Mouse (Mus musculus): ENCODE measurements around the gene Enho. TPM values are rescaled to one million over a fixed set of nuclear protein-coding genes. Genes with fewer than 3 reads are reported as not detected.
A peak's percentile ranks its signal among the peaks of the same experiment; 100 is the strongest.

The Enho gene
- total and polyA plus RNA-seq, 3 experiments = 0.17 to 0.59 TPM; not detected in 1

DNA sequence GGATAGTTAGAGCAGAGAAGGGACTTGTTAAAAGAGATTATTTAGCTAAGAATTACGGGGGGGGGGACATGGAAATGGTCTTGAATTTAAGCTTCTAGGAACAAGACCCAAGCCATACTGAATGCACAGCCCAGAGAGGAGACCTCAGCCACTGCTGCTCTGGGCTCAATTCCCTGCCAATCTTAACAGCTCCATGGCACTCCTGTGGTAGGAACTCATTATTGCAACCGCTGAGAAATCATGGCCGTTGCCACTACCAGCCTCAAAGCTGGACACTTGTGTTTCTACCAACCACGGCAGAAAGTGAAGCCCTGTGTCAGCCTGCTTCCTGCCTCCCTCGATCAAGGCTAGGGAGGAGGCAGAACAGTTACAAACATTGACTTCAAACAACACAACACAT is 5.4 kb upstream of the Enho start:
- dilution Hi-C loops (cut with MboI; ENCODE audit: extremely low pct_ligation_motif_present, extremely low pct_unique_long_range_greater_than_20kb, low sequenced_read_pairs) = no loop called here
- no peak overlapping the region for H3K9ac ChIP-seq (ENCODE audit: insufficient read depth, low read depth)
- in situ Hi-C loops (cut with MboI; ENCODE audit: low pct_ligation_motif_present, low pct_unique_long_range_greater_than_20kb, low sequenced_read_pairs) = no loop called here

DNA sequence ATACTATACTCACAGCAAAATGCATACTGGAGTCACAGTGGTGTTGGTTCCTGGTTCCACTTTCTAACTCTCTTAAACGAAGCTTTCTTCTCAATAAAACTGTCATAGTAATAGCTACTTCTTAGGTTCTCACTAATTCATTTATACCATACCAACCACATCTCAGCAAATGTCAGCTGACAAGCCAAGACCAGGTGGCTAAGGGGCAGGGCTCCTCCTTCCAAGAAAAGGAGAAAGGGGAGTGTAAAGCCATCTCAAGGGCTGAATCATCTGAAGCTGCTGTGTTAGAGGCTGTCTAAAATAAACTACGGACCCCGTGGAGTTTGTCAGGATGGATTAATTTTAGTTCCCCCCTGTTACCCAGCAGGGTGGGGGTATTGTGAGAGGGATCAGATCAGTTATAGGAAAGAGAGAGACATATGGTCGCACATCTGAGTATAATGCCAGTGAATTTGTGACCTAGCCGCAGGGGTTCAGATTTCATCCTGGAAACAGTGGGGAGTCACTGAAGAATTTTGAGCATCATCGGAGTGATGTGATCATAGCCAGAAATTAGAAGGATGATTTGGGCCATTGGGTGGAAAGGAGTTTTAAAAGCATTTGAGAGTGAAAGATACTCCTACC is 1.2 kb upstream of the Enho start:
- Histone ChIP-seq H3K79me2 (replicated peaks; ENCODE audit: control insufficient read depth, extremely low read depth, insufficient read depth, poor library complexity, severe bottlenecking) (no peaks in the 10 kb centered on the region), H3K4me2 (ENCODE audit: insufficient read depth, low read depth, poor library complexity, severe bottlenecking) (no peak overlapping the region), H3K27me3 (replicated peaks) (peaks cover 60% of the 10 kb centered on the region), H3K9me3 (replicated peaks; ENCODE audit: low read length) (peaks cover 21% of the 10 kb centered on the region), H3K9ac (ENCODE audit: insufficient read depth, low read depth) (no peak overlapping the region), H3K36me3 (replicated peaks in 1 of 2; ENCODE audit: control insufficient read depth in 1 of 2, insufficient read depth in 1 of 2, low read length in 1 of 2) (no peaks in the 10 kb centered on the region), H3K27ac (ENCODE audit: insufficient read depth, low read depth) (no peak overlapping the region), H3K4me3 (replicated peaks in 1 of 3; ENCODE audit: low read depth in 2 of 3, low read length in 2 of 3, poor library complexity in 1 of 3) (no peak overlapping the region), H3K4me1 (ENCODE audit: control insufficient read depth in 1 of 2, insufficient read depth in 2 of 2) (peaks cover 5 to 9% of the 10 kb centered on the region in 2 experiments; a peak in 3 of 4 replicates)
- in situ Hi-C loops (cut with MboI; ENCODE audit: low pct_ligation_motif_present, low pct_unique_long_range_greater_than_20kb, low sequenced_read_pairs) = no loop called here
- no peak for DNase-seq (ENCODE audit: extremely low read depth)
- dilution Hi-C loops (cut with MboI; ENCODE audit: extremely low pct_ligation_motif_present, extremely low pct_unique_long_range_greater_than_20kb, low sequenced_read_pairs) = no loop called here
- no peak for TF ChIP-seq IRF4 (IDR thresholded peaks at IDR 0.05; ENCODE audit: low read depth, low read length)
- TF ChIP-seq MAFK (IDR thresholded peaks at IDR 0.05; ENCODE audit: insufficient replicate concordance, low read length) = no peak
- TF ChIP-seq CHD2 (IDR thresholded peaks at IDR 0.05; ENCODE audit: low read length) = no peak
- TF ChIP-seq ZMIZ1 (IDR thresholded peaks at IDR 0.05; ENCODE audit: low read depth, low read length) = no peak
- TF ChIP-seq RAD21 (IDR thresholded peaks at IDR 0.05; ENCODE audit: low read depth, low read length) = no peak
- no peak for TF ChIP-seq EP300 (IDR thresholded peaks at IDR 0.05; ENCODE audit: low read length)
- no peak for TF ChIP-seq ZNF384 (IDR thresholded peaks at IDR 0.05; ENCODE audit: low read depth, low read length)
- TF ChIP-seq BHLHE40 (IDR thresholded peaks at IDR 0.05; ENCODE audit: low read depth, low read length) = no peak
- no peak for TF ChIP-seq RCOR1 (conservative IDR thresholded peaks at IDR 0.05; ENCODE audit: low read depth, low read length)

More for the DNA sequence above, 5.4 kb upstream of the Enho start:
- no peak for DNase-seq (ENCODE audit: extremely low read depth)
- peaks cover 55% of the 10 kb centered on the region for H3K27me3 ChIP-seq (replicated peaks)
- no peaks in the 10 kb centered on the region for H3K36me3 ChIP-seq (replicated peaks in 1 of 2; ENCODE audit: control insufficient read depth in 1 of 2, insufficient read depth in 1 of 2, low read length in 1 of 2)
- H3K4me3 ChIP-seq (replicated peaks in 1 of 3; ENCODE audit: low read depth in 2 of 3, low read length in 2 of 3, poor library complexity in 1 of 3) = no peak overlapping the region
- H3K4me2 ChIP-seq (ENCODE audit: insufficient read depth, low read depth, poor library complexity, severe bottlenecking) = no peak overlapping the region
- H3K79me2 ChIP-seq (replicated peaks; ENCODE audit: control insufficient read depth, extremely low read depth, insufficient read depth, poor library complexity, severe bottlenecking) = no peaks in the 10 kb centered on the region
- TF ChIP-seq MAZ (IDR thresholded peaks at IDR 0.05; ENCODE audit: low read depth, low read length) = no peak
- TF ChIP-seq CTCF (conservative IDR thresholded peaks at IDR 0.05 in 1 of 2, IDR thresholded peaks at IDR 0.05 in 1 of 2; ENCODE audit: low read depth in 2 of 2, low read length in 2 of 2) = peak in 1 of 2 experiments; percentile 48; a peak in 2 of 4 replicates
- no peak for TF ChIP-seq CHD1 (IDR thresholded peaks at IDR 0.05; ENCODE audit: low read depth, low read length)
- TF ChIP-seq RAD21 (IDR thresholded peaks at IDR 0.05; ENCODE audit: low read depth, low read length) = peak; percentile 37
- TF ChIP-seq UBTF (IDR thresholded peaks at IDR 0.05; ENCODE audit: low read depth, low read length) = no peak
- peak; percentile 24; the same call in 1 of the 2 replicates for TF ChIP-seq SMC3 (IDR thresholded peaks at IDR 0.05; ENCODE audit: low read depth, low read length)
- TF ChIP-seq SIN3A (IDR thresholded peaks at IDR 0.05; ENCODE audit: low read length) = no peak
- H3K9me3 ChIP-seq (replicated peaks; ENCODE audit: low read length) = peaks cover 4% of the 10 kb centered on the region
- peaks cover 2 to 3% of the 10 kb centered on the region in 2 experiments; a peak in 1 of 4 replicates for H3K4me1 ChIP-seq (ENCODE audit: control insufficient read depth in 1 of 2, insufficient read depth in 2 of 2)
- no peak overlapping the region for H3K27ac ChIP-seq (ENCODE audit: insufficient read depth, low read depth)
